Mouse (Mus musculus): Measurements from ENCODE around the gene Fau. TPM values are rescaled to one million over a fixed set of nuclear protein-coding genes. Genes with fewer than 3 reads are reported as not detected.

Fau gene
- polyA plus RNA-seq (2014; fragmentation: Nextera tagmentation; extraction: Ambion mirVana) = 839 and 1,033 TPM in 2 replicates

DNA sequence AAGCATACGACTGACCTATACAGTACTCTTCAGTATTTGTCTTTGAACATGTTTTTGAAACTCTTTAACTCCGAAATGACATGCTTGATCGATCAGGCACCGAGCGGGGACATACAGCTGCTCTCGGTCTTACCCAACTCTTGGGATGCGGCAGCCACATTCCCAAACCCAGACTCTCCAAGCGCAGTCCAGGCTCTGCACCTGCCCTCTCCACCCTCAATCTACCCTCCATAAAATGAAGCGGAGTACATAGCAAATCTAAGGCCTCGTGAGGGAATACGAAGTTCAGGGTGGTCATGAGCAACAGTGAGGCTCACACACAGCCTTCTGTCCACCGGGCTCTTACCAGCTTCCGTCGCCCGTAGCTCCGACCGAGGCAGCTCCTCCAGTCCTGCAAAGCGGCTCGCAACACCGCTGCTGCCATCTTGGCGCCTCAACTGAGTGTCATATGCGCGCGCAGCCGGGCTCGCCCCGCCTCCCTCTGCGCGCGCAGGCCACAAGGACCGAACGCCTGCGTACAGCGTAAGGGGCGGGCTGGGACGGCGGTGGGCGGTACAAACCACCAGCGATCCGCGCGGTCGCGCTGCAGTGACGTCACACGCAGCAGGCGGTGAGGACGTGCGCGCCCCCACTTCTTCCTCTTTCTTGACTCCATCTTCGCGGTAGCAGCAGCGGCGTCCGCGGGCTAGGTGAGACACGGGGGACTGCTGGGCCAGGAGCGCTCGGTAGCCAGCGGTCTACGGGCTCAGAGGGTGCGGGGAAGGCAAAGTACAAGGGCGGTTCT is at the start of gene Fau, which contains the start of gene Mrpl49:
Gene Fau, plus strand, starts transcription at position 532 of the 784 bp plus-strand sequence.
Gene Mrpl49, minus strand, starts transcription at position 473 of the 784 bp plus-strand sequence.
- Histone ChIP-seq H3K4me1 (ENCODE audit: control insufficient read depth, insufficient read depth, low read length) (peaks cover 14% of the 10 kb centered on the region), H3K27ac (ENCODE audit: low read depth, low read length) (peak within 1 kb of the TSS; percentile 63), H3K9ac (ENCODE audit: low read depth, low read length) (peak within 1 kb of the TSS; percentile 88), H3K27me3 (ENCODE audit: control insufficient read depth, insufficient read depth, low read length) (no peaks in the 10 kb centered on the region), H3K9me3 (ENCODE audit: control insufficient read depth, low read length) (no peaks in the 10 kb centered on the region), H3K4me3 (ENCODE audit: low read length) (peak within 1 kb of the TSS; percentile 82), H3K4me2 (replicated peaks; ENCODE audit: low read depth, low read length) (peak within 1 kb of the TSS; percentile 84), H3K36me3 (ENCODE audit: control insufficient read depth, insufficient read depth, low read length) (peaks cover 51% of the 10 kb centered on the region)
- peak; percentile 87 for ATAC-seq (ENCODE audit: low FRiP score, low TSS enrichment)
- under 1% methylated on average over 58 of the region's 63 CpGs for WGBS

DNA sequence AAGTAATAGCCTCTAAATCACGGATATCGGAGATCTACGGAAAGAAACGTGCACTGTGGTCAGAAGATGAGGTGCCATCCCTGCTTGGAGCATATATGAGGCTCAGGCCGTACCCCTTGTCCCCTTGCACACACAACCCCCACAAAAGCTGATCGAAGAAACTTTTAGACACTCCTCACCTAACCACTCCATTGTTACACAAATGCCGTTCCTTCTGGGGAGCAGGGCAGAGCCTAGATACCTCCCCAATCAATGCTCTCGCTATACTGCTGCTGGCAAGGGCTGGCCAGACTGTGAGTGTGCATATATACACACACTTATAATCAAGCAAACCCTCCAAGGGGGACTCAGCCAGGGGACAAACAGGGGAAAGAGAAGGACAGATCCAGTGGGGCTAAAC is 48.5 kb upstream of the Fau start:
- no peak for ATAC-seq (ENCODE audit: low FRiP score, low TSS enrichment)

DNA sequence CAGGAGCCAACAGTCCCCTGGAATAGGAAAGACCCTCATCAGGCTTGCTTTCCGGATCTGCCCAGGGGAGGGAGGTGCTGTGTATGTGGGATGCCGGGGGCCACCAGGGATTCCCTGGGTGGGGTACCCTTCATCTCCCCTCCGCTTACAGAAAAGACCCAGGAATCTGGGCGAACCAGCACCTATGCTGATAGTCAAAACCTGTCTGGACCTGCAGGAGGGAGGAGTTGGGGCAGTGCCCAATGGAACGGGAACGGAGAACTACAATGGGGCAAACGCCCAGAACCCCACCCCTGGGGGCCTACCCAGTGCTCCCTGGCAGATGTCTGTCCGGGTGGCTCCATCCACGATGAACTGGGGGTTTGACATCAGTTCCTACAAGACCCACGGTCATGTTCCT is 44.0 kb upstream of the Fau start:
- Histone ChIP-seq H3K27me3 (ENCODE audit: control insufficient read depth, insufficient read depth, low read length) (no peaks in the 10 kb centered on the region), H3K4me1 (ENCODE audit: control insufficient read depth, insufficient read depth, low read length) (peaks cover 9% of the 10 kb centered on the region; the same call in 1 of the 2 replicates), H3K4me3 (ENCODE audit: low read length) (no peak overlapping the region), H3K4me2 (replicated peaks; ENCODE audit: low read depth, low read length) (no peak overlapping the region), H3K9ac (ENCODE audit: low read depth, low read length) (no peak overlapping the region), H3K27ac (ENCODE audit: low read depth, low read length) (no peak overlapping the region), H3K9me3 (ENCODE audit: control insufficient read depth, low read length) (no peaks in the 10 kb centered on the region), H3K36me3 (ENCODE audit: control insufficient read depth, insufficient read depth, low read length) (no peaks in the 10 kb centered on the region)
- 93% methylated on average over 10 of the region's 10 CpGs for WGBS
- ATAC-seq (ENCODE audit: low FRiP score, low TSS enrichment) = no peak

More for the DNA sequence above, 48.5 kb upstream of the Fau start:
- H3K27me3 ChIP-seq (ENCODE audit: control insufficient read depth, insufficient read depth, low read length) = no peaks in the 10 kb centered on the region
- no peak overlapping the region for H3K27ac ChIP-seq (ENCODE audit: low read depth, low read length)
- WGBS = 80% methylated on average over 8 of the region's 8 CpGs
- H3K4me3 ChIP-seq (ENCODE audit: low read length) = no peak overlapping the region
- no peak overlapping the region for H3K4me2 ChIP-seq (replicated peaks; ENCODE audit: low read depth, low read length)
- H3K9me3 ChIP-seq (ENCODE audit: control insufficient read depth, low read length) = no peaks in the 10 kb centered on the region
- no peak overlapping the region for H3K9ac ChIP-seq (ENCODE audit: low read depth, low read length)
- H3K4me1 ChIP-seq (ENCODE audit: control insufficient read depth, insufficient read depth, low read length) = no peaks in the 10 kb centered on the region
- no peaks in the 10 kb centered on the region for H3K36me3 ChIP-seq (ENCODE audit: control insufficient read depth, insufficient read depth, low read length)

GRCm38 (mm10) chr19:6014991-6015510 is 42.6 kb upstream of the Fau start:
- Histone ChIP-seq H3K4me2 (replicated peaks; ENCODE audit: low read depth, low read length) (peak overlapping the region; percentile 71), H3K4me3 (ENCODE audit: low read length) (peak overlapping the region; percentile 42), H3K9me3 (ENCODE audit: control insufficient read depth, low read length) (no peaks in the 10 kb centered on the region), H3K9ac (ENCODE audit: low read depth, low read length) (peak overlapping the region; percentile 48), H3K36me3 (ENCODE audit: control insufficient read depth, insufficient read depth, low read length) (no peaks in the 10 kb centered on the region), H3K4me1 (ENCODE audit: control insufficient read depth, insufficient read depth, low read length) (peaks cover 9% of the 10 kb centered on the region; the same call in 1 of the 2 replicates), H3K27ac (ENCODE audit: low read depth, low read length) (0 out of 2 replicates have a peak overlapping the region, but pooled peaks have one; percentile 4), H3K27me3 (ENCODE audit: control insufficient read depth, insufficient read depth, low read length) (no peaks in the 10 kb centered on the region)
- ATAC-seq (ENCODE audit: low FRiP score, low TSS enrichment) = peak; percentile 83
- WGBS = under 1% methylated on average over 17 of the region's 18 CpGs

DNA sequence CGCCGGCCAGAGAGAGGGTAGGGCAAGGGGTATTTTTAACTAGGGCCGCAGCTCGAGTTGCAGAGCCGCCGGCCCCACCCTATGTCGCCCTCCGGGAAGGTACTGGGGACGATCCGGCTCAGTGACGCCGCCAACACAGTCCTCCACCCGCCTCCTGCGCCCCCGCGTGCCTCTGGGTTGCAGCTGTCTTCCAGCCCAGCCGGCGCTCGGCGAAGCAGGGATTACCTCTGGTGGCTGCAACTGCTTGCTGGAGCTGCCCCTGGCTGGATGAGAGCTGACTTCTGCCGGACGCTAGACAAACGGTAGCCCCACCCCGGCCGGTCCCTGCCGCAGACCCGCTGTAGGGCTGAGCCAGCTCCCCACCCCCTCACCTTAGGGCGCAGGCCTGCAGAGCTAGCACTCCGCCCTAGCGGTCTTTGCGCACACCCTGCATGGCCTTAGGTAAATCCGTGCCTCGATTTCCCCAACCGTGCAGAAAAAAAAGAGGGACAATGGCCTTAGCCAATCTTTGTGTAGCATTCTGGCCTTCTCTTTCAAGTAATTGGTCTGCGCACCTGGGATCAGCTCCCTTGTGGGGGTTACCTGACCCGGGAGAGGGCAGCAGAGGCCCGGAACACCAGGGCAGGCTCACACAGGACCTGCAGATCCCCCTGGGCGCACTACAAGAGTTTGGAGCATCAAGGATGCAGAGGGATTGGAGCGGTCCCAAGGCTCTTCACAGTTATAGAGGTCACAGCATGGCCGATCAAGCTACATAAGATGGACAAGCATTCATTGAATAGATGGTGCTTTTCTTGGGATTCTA is 41.9 kb upstream of the Fau start, which contains the start of gene Capn1:
Gene Capn1, minus strand, starts transcription at position 387 of the 805 bp plus-strand sequence.
- no peaks in the 10 kb centered on the region for H3K27me3 ChIP-seq (ENCODE audit: control insufficient read depth, insufficient read depth, low read length)
- peak within 1 kb of the TSS; percentile 71 for H3K4me2 ChIP-seq (replicated peaks; ENCODE audit: low read depth, low read length)
- peak; percentile 64 for ATAC-seq (ENCODE audit: low FRiP score, low TSS enrichment)
- no peaks in the 10 kb centered on the region for H3K9me3 ChIP-seq (ENCODE audit: control insufficient read depth, low read length)
- 0 out of 2 replicates have a peak within 1 kb of the TSS, but pooled peaks have one; percentile 4 for H3K27ac ChIP-seq (ENCODE audit: low read depth, low read length)
- 2% methylated on average over 37 of the region's 40 CpGs for WGBS
- H3K36me3 ChIP-seq (ENCODE audit: control insufficient read depth, insufficient read depth, low read length) = no peaks in the 10 kb centered on the region
- H3K9ac ChIP-seq (ENCODE audit: low read depth, low read length) = peak within 1 kb of the TSS; percentile 48
- peak within 1 kb of the TSS; percentile 42 for H3K4me3 ChIP-seq (ENCODE audit: low read length)
- peaks cover 9% of the 10 kb centered on the region; the same call in 1 of the 2 replicates for H3K4me1 ChIP-seq (ENCODE audit: control insufficient read depth, insufficient read depth, low read length)

DNA sequence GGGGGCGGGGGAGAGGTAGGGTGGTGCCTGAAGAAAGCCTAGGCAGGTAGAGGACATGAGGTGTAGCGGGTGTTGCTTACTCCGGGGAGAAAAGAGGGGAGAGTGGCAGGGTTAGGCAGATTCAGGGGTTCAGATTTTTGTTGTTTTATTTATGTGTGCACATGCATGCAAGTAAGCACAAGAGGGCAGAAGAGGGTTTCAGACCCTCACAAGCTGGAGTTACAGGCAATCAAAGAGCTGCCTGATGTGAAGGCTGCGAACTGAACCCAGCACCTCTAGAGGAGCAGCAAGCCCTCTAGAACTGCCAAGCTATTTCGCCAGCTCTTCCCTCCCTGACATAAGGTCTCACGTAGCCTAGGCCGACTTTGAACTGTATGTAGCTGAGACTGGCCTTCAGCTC is 41.1 kb upstream of the Fau start:
- Histone ChIP-seq H3K4me3 (ENCODE audit: low read length) (no peak overlapping the region), H3K9me3 (ENCODE audit: control insufficient read depth, low read length) (no peaks in the 10 kb centered on the region), H3K4me2 (replicated peaks; ENCODE audit: low read depth, low read length) (no peak overlapping the region), H3K27me3 (ENCODE audit: control insufficient read depth, insufficient read depth, low read length) (no peaks in the 10 kb centered on the region), H3K4me1 (ENCODE audit: control insufficient read depth, insufficient read depth, low read length) (peaks cover 9% of the 10 kb centered on the region; the same call in 1 of the 2 replicates), H3K9ac (ENCODE audit: low read depth, low read length) (no peak overlapping the region), H3K27ac (ENCODE audit: low read depth, low read length) (no peak overlapping the region), H3K36me3 (ENCODE audit: control insufficient read depth, insufficient read depth, low read length) (no peaks in the 10 kb centered on the region)
- 44% methylated on average over 7 of the region's 7 CpGs for WGBS
- ATAC-seq (ENCODE audit: low FRiP score, low TSS enrichment) = no peak

DNA sequence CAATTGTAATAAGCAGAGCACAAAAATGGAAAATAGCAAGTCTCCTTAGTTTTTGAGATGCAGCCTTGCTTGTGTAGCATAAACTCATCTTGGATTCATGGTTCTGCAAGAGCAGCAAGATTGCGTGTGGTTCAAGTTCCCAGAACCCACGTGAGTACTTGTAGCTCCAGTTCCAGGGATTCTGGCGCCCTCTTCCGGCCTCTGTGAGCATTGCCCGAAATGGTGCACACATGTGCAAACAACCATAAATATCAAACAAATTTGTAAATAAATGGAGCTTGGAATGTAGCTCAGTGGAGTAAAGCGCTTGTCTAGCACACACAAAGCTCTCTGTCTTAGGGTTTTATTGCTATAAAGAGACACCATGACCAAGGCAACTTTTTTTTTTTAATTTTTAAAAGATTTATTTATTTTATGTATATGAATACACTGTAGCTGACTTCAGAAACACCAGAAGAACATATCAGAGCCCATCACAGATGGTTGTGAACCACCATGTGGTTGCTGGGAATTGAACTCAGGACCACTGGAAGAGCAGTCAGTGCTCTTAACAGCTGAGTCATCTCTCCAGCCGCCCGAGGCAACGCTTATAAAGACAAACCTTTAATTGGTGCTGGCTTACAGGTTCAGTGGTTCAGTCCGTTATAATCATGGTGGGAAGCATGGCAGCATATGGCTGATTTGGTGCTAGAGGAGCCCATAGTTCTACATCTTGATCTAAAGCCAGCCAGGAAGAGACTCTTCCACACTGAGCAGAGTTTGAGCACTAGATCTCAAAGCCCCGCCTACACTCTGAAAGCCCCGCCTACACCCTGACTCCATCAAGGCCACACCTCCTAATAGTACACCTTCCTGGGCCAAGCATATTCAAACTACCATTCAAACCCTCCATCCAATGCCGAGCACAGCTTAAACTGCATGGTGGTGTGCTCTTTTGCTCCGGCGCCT is 39.2 kb upstream of the Fau start:
- ATAC-seq (ENCODE audit: low FRiP score, low TSS enrichment) = no peak
- 29% methylated on average over 15 of the region's 15 CpGs for WGBS
- Histone ChIP-seq H3K27ac (ENCODE audit: low read depth, low read length) (no peak overlapping the region), H3K4me2 (replicated peaks; ENCODE audit: low read depth, low read length) (no peak overlapping the region), H3K9me3 (ENCODE audit: control insufficient read depth, low read length) (no peaks in the 10 kb centered on the region), H3K4me1 (ENCODE audit: control insufficient read depth, insufficient read depth, low read length) (peaks cover 9% of the 10 kb centered on the region; the same call in 1 of the 2 replicates), H3K36me3 (ENCODE audit: control insufficient read depth, insufficient read depth, low read length) (no peaks in the 10 kb centered on the region), H3K27me3 (ENCODE audit: control insufficient read depth, insufficient read depth, low read length) (no peaks in the 10 kb centered on the region), H3K4me3 (ENCODE audit: low read length) (no peak overlapping the region), H3K9ac (ENCODE audit: low read depth, low read length) (no peak overlapping the region)

DNA sequence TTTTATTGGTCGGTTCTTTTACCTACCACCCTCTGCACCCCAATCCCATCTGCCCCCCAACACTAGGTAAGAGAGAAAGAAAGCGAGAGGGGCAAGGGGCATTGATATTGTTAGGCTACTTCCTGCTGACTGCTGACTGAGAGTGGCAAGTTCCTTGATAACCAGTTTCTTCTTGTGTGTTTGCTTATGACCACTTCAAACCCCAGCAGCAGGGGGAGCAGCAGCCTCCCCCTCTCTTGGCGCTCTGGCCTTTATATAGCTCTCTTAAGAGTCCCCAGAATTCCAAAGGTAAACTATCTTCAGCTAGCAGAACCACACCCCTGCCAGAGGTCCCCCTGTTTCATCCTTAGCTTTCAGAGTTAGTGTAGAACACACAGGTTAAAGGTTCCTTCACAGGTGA is 37.4 kb upstream of the Fau start:
- H3K4me1 ChIP-seq (ENCODE audit: control insufficient read depth, insufficient read depth, low read length) = peaks cover 9% of the 10 kb centered on the region; the same call in 1 of the 2 replicates
- no peak overlapping the region for H3K9ac ChIP-seq (ENCODE audit: low read depth, low read length)
- H3K27me3 ChIP-seq (ENCODE audit: control insufficient read depth, insufficient read depth, low read length) = no peaks in the 10 kb centered on the region
- 72% methylated on average over 3 of the region's 3 CpGs for WGBS
- no peak overlapping the region for H3K4me2 ChIP-seq (replicated peaks; ENCODE audit: low read depth, low read length)
- H3K4me3 ChIP-seq (ENCODE audit: low read length) = no peak overlapping the region
- H3K9me3 ChIP-seq (ENCODE audit: control insufficient read depth, low read length) = no peaks in the 10 kb centered on the region
- H3K27ac ChIP-seq (ENCODE audit: low read depth, low read length) = no peak overlapping the region
- H3K36me3 ChIP-seq (ENCODE audit: control insufficient read depth, insufficient read depth, low read length) = no peaks in the 10 kb centered on the region
- no peak for ATAC-seq (ENCODE audit: low FRiP score, low TSS enrichment)
